Mouse (Mus musculus): ENCODE results near the gene Nkx3-2. TPM values are rescaled to one million over a fixed set of nuclear protein-coding genes. Genes with fewer than 3 reads are reported as not detected.

Gene Nkx3-2
- total and polyA plus RNA-seq, 3 experiments = not detected

DNA sequence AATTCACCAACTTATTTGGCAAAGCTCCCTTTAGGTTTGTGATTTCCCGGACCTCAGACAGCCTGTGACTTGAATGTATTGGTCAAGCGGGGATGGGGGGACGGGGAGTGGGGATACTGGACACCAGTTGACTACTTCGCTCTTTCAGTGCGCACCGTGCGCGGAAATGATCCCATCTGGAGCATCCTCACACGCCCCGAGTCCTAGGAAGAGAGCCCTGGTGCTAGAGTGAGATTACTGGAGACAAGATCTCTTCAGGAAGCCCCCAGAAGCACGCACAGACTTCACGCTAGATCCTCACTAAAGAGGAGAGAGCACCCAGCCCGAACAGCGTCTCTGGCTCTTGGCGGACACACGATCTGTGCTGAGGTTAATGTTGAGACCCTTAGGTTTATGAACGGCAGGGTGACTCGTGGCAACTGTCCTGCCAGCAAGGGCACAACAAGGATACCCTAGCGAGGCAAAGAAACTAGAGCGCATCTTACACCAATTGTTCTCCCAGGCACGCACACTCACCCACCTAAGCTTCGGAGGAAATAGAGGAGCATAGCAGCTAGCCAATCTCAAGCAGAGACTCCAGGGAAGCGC is 8.8 kb downstream of the Nkx3-2 start:
- no peaks in the 10 kb centered on the region for H3K9me3 ChIP-seq (replicated peaks; ENCODE audit: insufficient read depth, low read length)
- H3K79me2 ChIP-seq (ENCODE audit: control insufficient read depth, insufficient read depth, low read length, poor library complexity) = no peaks in the 10 kb centered on the region
- H3K4me3 ChIP-seq (ENCODE audit: control insufficient read depth in 1 of 2, insufficient read depth in 1 of 2, low read depth in 2 of 2, low read length in 2 of 2) = no peak overlapping the region
- no peak overlapping the region for H3K27ac ChIP-seq (ENCODE audit: control insufficient read depth, low read depth, low read length)
- DNase-seq (ENCODE audit: low read depth, low spot score) = no peak
- no peaks in the 10 kb centered on the region for H3K27me3 ChIP-seq (ENCODE audit: control insufficient read depth in 1 of 2, insufficient read depth in 2 of 2, low read length in 2 of 2)
- peaks cover 0 to 7% of the 10 kb centered on the region in 2 experiments; a peak in 2 of 4 replicates for H3K36me3 ChIP-seq (ENCODE audit: control insufficient read depth in 1 of 2, insufficient read depth in 2 of 2, low read length in 2 of 2)
- peaks cover 5 to 6% of the 10 kb centered on the region in 2 experiments; a peak in 2 of 4 replicates for H3K4me1 ChIP-seq (ENCODE audit: control insufficient read depth in 1 of 2, insufficient read depth in 2 of 2, low read length in 2 of 2)
- H3K9ac ChIP-seq (ENCODE audit: control insufficient read depth, low read depth, low read length, poor library complexity, severe bottlenecking) = no peak overlapping the region
- no peak for TF ChIP-seq POLR2AphosphoS5 (IDR thresholded peaks at IDR 0.05; ENCODE audit: borderline replicate concordance, low read depth, low read length)
- no peak for TF ChIP-seq MAX (IDR thresholded peaks at IDR 0.05; ENCODE audit: low read length)
- no peak for TF ChIP-seq GATA1 (IDR thresholded peaks at IDR 0.05; ENCODE audit: low read depth, low read length)
- no peak for TF ChIP-seq USF1 (IDR thresholded peaks at IDR 0.05; ENCODE audit: low read depth, low read length)

DNA sequence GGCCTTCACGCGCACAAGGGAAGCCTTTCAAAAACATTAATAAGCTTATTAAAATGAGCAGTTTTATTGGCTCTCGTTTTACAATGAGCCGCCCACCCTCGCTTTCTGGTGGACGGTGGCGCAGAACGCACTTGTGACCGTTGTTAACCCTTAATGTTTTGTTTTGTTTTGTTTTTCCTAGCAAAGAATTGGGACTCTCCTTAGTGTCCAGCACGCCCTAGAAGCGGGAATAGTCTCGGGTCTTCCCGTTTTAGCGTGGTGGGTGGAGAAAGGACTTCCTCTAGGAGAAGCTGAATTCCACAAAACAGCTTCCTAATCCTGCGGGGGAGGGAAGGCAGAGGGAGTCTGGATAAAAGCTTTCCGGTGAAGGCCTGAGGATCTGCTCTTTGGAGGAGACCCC is 9.5 kb downstream of the Nkx3-2 start:
- H3K9me3 ChIP-seq (replicated peaks; ENCODE audit: insufficient read depth, low read length) = no peaks in the 10 kb centered on the region
- no peaks in the 10 kb centered on the region for H3K79me2 ChIP-seq (ENCODE audit: control insufficient read depth, insufficient read depth, low read length, poor library complexity)
- H3K36me3 ChIP-seq (ENCODE audit: control insufficient read depth in 1 of 2, insufficient read depth in 2 of 2, low read length in 2 of 2) = peaks cover 0 to 7% of the 10 kb centered on the region in 2 experiments; a peak in 2 of 4 replicates
- H3K4me3 ChIP-seq (ENCODE audit: control insufficient read depth in 1 of 2, insufficient read depth in 1 of 2, low read depth in 2 of 2, low read length in 2 of 2) = no peak overlapping the region
- no peak overlapping the region for H3K27ac ChIP-seq (ENCODE audit: control insufficient read depth, low read depth, low read length)
- no peaks in the 10 kb centered on the region; a peak in 1 of 4 replicates for H3K27me3 ChIP-seq (ENCODE audit: control insufficient read depth in 1 of 2, insufficient read depth in 2 of 2, low read length in 2 of 2)
- DNase-seq (ENCODE audit: low read depth, low spot score) = no peak
- peaks cover 5 to 6% of the 10 kb centered on the region in 2 experiments; a peak in 2 of 4 replicates for H3K4me1 ChIP-seq (ENCODE audit: control insufficient read depth in 1 of 2, insufficient read depth in 2 of 2, low read length in 2 of 2)
- H3K9ac ChIP-seq (ENCODE audit: control insufficient read depth, low read depth, low read length, poor library complexity, severe bottlenecking) = no peak overlapping the region
- no peak for TF ChIP-seq UBTF (IDR thresholded peaks at IDR 0.05; ENCODE audit: borderline replicate concordance, insufficient read depth, low read depth, low read length)

DNA sequence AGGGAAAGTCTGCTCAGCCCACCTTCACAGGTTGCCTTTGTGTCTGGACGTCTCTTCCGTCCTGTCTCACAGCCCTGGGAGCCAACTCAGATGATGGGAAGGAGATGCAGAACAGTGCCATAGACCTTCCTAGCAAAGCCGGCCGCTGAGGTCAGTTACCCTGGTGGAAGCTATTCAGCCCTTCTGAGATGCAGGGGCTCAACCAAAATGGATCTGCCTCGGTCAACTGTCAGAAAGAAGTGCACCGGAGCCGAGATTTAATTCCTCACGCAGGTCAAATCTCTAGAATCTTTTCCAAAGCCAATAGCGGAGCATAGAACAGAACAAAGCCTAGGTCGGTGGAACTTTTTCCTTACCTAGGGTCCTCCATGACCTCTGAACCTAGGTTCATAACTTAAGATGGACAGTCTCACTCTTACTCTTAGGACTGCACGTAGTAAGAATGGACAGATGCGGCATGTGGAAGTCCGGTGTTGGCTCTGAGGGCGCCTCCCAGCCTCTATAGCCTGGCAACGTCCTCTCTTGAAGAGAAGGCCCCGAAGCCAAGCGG is 10.0 kb downstream of the Nkx3-2 start:
- H3K27me3 ChIP-seq (ENCODE audit: control insufficient read depth in 1 of 2, insufficient read depth in 2 of 2, low read length in 2 of 2) = no peaks in the 10 kb centered on the region; a peak in 1 of 4 replicates
- H3K4me3 ChIP-seq (ENCODE audit: control insufficient read depth in 1 of 2, insufficient read depth in 1 of 2, low read depth in 2 of 2, low read length in 2 of 2) = no peak overlapping the region
- H3K36me3 ChIP-seq (ENCODE audit: control insufficient read depth in 1 of 2, insufficient read depth in 2 of 2, low read length in 2 of 2) = peaks cover 0 to 7% of the 10 kb centered on the region in 2 experiments; a peak in 2 of 4 replicates
- H3K79me2 ChIP-seq (ENCODE audit: control insufficient read depth, insufficient read depth, low read length, poor library complexity) = no peaks in the 10 kb centered on the region
- DNase-seq (ENCODE audit: low read depth, low spot score) = no peak
- TF ChIP-seq ETS1 (IDR thresholded peaks at IDR 0.05; ENCODE audit: low read depth, low read length) = no peak
- no peak for TF ChIP-seq MAX (IDR thresholded peaks at IDR 0.05; ENCODE audit: low read length)
- TF ChIP-seq MXI1 (IDR thresholded peaks at IDR 0.05; ENCODE audit: low read depth, low read length) = no peak
- no peak for TF ChIP-seq EP300 (IDR thresholded peaks at IDR 0.05; ENCODE audit: low read depth in 1 of 2, low read length in 2 of 2)
- no peak for TF ChIP-seq CTCF (IDR thresholded peaks at IDR 0.05 in 2 of 3, conservative IDR thresholded peaks at IDR 0.05 in 1 of 3; ENCODE audit: control insufficient read depth in 1 of 3, insufficient read depth in 1 of 3, low read depth in 2 of 3, low read length in 3 of 3, poor library complexity in 1 of 3, severe bottlenecking in 1 of 3)
- TF ChIP-seq POLR2A (IDR thresholded peaks at IDR 0.05; ENCODE audit: control insufficient read depth in 1 of 2, insufficient read depth in 1 of 2, low read depth in 1 of 2, low read length in 2 of 2, poor library complexity in 1 of 2) = no peak
- TF ChIP-seq HCFC1 (IDR thresholded peaks at IDR 0.05; ENCODE audit: low read depth, low read length) = no peak
- TF ChIP-seq GATA1 (IDR thresholded peaks at IDR 0.05; ENCODE audit: low read depth, low read length) = no peak
- no peak for TF ChIP-seq GABPA (IDR thresholded peaks at IDR 0.05; ENCODE audit: low read depth, low read length)
- no peak for TF ChIP-seq TAL1 (IDR thresholded peaks at IDR 0.05; ENCODE audit: low read length)
- no peak for TF ChIP-seq TCF12 (IDR thresholded peaks at IDR 0.05; ENCODE audit: low read depth, low read length)
- no peak for TF ChIP-seq POLR2AphosphoS5 (IDR thresholded peaks at IDR 0.05; ENCODE audit: borderline replicate concordance, low read depth, low read length)
- TF ChIP-seq JUND (IDR thresholded peaks at IDR 0.05; ENCODE audit: low read depth, low read length) = no peak
- TF ChIP-seq UBTF (IDR thresholded peaks at IDR 0.05; ENCODE audit: borderline replicate concordance, insufficient read depth, low read depth, low read length) = no peak
- no peak for TF ChIP-seq MYB (IDR thresholded peaks at IDR 0.05; ENCODE audit: low read depth, low read length)
- TF ChIP-seq POLR2AphosphoS2 (IDR thresholded peaks at IDR 0.05; ENCODE audit: low read length) = no peak
- TF ChIP-seq KAT2A (conservative IDR thresholded peaks at IDR 0.05; ENCODE audit: low read depth, low read length) = no peak
- TF ChIP-seq MYC (IDR thresholded peaks at IDR 0.05; ENCODE audit: low read depth, low read length) = no peak
- no peak for TF ChIP-seq USF2 (IDR thresholded peaks at IDR 0.05; ENCODE audit: borderline replicate concordance in 1 of 2, insufficient read depth in 1 of 2, low read depth in 1 of 2, low read length in 2 of 2)
- no peak overlapping the region for H3K9ac ChIP-seq (ENCODE audit: control insufficient read depth, low read depth, low read length, poor library complexity, severe bottlenecking)
- no peak overlapping the region for H3K27ac ChIP-seq (ENCODE audit: control insufficient read depth, low read depth, low read length)
- H3K4me1 ChIP-seq (ENCODE audit: control insufficient read depth in 1 of 2, insufficient read depth in 2 of 2, low read length in 2 of 2) = peaks cover 5 to 6% of the 10 kb centered on the region in 2 experiments; a peak in 2 of 4 replicates
- H3K9me3 ChIP-seq (replicated peaks; ENCODE audit: insufficient read depth, low read length) = no peaks in the 10 kb centered on the region

All from MEL (cell line).